Mouse (Mus musculus) embryonic facial prominence, embryonic 14.5 days (tissue): ENCODE measurements at regions not wholly inside any gene's neighbourhood (a gene's known extent, or its start where the extent isn't known, plus 50 kb on each side); places are given as distances from the start of the nearest gene placed in this dataset.

Source experiments
- ATAC-seq: fragments of 200-750 bp; cut with Nextera tagmentation; 2 replicates; pipeline ENCODE4 v1.8.0; 2017; ENCODE audit warnings: low read depth, moderate number of reproducible peaks, moderate TSS enrichment
- DNase-seq: peaks from one replicate; pipeline ENCODE4 v3.0.0-alpha.2; 2015; ENCODE audit warnings: low spot score
- H3K27ac ChIP-seq: fragments of 300-500 bp; sonication (generic); replicated peaks from 2 replicates; pipeline ENCODE4 v1.5.1; 2014; ENCODE audit warnings: low read depth, mild to moderate bottlenecking, low read length, moderate library complexity
- H3K27me3 ChIP-seq: fragments of 300-500 bp; sonication (generic); replicated peaks from 2 replicates; pipeline ENCODE4 v1.6.1; 2014; ENCODE audit warnings: low read length; ENCODE audit not compliant: control insufficient read depth, insufficient read depth
- H3K36me3 ChIP-seq: fragments of 300-500 bp; sonication (generic); 2 replicates; pipeline ENCODE4 v1.6.1; 2014; ENCODE audit warnings: low read length, mixed read lengths; ENCODE audit not compliant: control insufficient read depth, insufficient read depth
- H3K4me1 ChIP-seq: fragments of 300-500 bp; sonication (generic); 2 replicates; pipeline ENCODE4 v1.6.1; 2014; ENCODE audit warnings: antibody characterized with exemption, low read length; ENCODE audit not compliant: control insufficient read depth, insufficient read depth
- H3K4me2 ChIP-seq: fragments of 300-500 bp; sonication (generic); 2 replicates; pipeline ENCODE4 v1.6.1; 2014; ENCODE audit warnings: low read depth, mild to moderate bottlenecking, low read length, moderate library complexity, mixed read lengths
- H3K4me3 ChIP-seq: fragments of 300-500 bp; sonication (generic); 2 replicates; pipeline ENCODE4 v1.5.1; 2014; ENCODE audit warnings: low read depth, mild to moderate bottlenecking, low read length
- H3K9ac ChIP-seq: fragments of 300-500 bp; sonication (generic); 2 replicates; pipeline ENCODE4 v1.6.1; 2014; ENCODE audit warnings: low read depth, mild to moderate bottlenecking, low read length, moderate library complexity, mixed read lengths
- H3K9me3 ChIP-seq: fragments of 300-500 bp; sonication (generic); 2 replicates; pipeline ENCODE4 v1.6.1; 2016; ENCODE audit warnings: low read length; ENCODE audit not compliant: control insufficient read depth
- WGBS: fragments of 180-500 bp; shearing (Covaris S2); extraction: QIAGEN DNeasy Blood & Tissue Kit; methylation state at CpG from one replicate; pipeline ENCODE4 v1.1.7; 2014; 5-methylcytosine and 5-hydroxymethylcytosine counted together

DNA sequence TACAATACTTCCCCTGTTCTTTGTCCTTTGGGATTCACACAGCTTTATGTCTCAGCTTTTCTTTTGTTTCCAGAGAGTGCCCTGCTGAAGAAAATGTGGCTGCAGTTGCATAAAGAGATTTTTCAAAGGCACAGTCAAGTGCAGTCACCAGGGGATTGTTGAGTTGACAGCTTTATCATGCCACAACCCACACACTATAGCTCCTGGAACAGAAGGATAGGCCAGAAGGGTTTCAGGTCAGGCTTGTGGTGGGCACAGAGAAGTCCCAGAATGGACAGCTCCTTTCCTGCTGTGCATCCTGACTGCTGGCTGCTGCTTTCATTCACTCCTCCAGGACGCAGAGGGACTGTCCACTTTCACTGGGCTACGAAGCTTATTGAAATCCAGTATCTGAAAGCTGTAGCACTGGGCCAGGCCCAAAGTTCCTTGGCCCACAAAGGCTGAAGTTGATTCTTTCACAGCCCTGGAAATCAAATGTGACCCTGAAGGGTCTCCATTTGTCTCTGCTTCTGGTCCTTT lies 119.6 kb upstream of the Slc24a5 start:
- H3K9me3 ChIP-seq: no peaks in the 10 kb centered on the region
- no peak for ATAC-seq
- H3K27ac ChIP-seq: no peak overlapping the region
- H3K9ac ChIP-seq: no peak overlapping the region
- H3K4me2 ChIP-seq: no peak overlapping the region
- no peaks in the 10 kb centered on the region for H3K36me3 ChIP-seq
- no peak overlapping the region for H3K4me3 ChIP-seq
- no peaks in the 10 kb centered on the region for H3K4me1 ChIP-seq
- DNase-seq: no peak
- no peaks in the 10 kb centered on the region for H3K27me3 ChIP-seq
- 53% methylated on average over 2 of the region's 2 CpGs for WGBS

DNA sequence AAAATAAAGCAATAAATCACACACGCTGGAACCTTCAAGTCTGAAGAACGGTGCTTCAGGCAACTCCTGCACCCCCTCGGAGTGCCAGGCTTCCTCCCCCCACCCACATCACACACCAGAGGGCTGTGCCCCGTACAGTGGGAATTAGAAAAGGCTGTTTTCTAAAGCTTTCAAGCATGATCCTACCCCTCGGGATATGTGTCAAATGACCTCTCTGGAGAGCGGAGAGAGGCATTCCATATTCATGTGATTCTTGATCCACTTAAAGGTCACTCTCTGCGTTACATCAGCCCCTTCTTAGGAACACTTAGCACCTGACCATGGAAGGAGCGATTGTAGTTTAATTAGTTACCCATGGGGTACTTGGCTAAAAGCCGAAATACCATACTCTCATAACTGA lies 119.1 kb upstream of the Slc24a5 start:
- H3K4me3 ChIP-seq: no peak overlapping the region
- no peaks in the 10 kb centered on the region for H3K27me3 ChIP-seq
- no peaks in the 10 kb centered on the region for H3K9me3 ChIP-seq
- no peak overlapping the region for H3K27ac ChIP-seq
- no peak overlapping the region for H3K9ac ChIP-seq
- H3K4me2 ChIP-seq: no peak overlapping the region
- no peaks in the 10 kb centered on the region for H3K36me3 ChIP-seq
- no peak for DNase-seq
- no peaks in the 10 kb centered on the region for H3K4me1 ChIP-seq
- 39% methylated on average over 9 of the region's 9 CpGs for WGBS
- ATAC-seq: no peak

DNA sequence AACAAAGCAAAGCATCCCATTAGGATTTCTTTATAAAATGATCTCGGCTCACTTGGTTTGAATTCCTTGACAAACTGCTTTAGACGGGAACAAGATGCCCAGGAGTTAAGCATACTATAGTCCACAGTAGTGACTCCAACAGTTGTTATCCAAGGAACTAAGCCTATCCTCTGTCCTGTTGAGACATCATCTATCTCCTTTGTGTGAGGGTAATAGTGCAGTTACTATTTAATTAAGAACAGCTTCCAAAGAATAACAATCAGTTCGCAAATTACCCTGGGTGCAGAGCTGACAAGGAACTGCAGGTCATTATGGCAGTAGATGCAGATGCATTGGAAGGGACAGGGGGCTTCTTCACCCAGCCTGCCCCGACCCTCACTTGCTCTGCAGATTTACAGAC lies 115.7 kb upstream of the Slc24a5 start:
- Histone ChIP-seq H3K27me3 (no peaks in the 10 kb centered on the region), H3K9ac (no peak overlapping the region), H3K27ac (no peak overlapping the region), H3K4me1 (no peaks in the 10 kb centered on the region), H3K9me3 (no peaks in the 10 kb centered on the region), H3K4me2 (no peak overlapping the region), H3K36me3 (no peaks in the 10 kb centered on the region), H3K4me3 (no peak overlapping the region)
- no peak for ATAC-seq
- WGBS: 35% methylated on average over 4 of the region's 4 CpGs
- DNase-seq: no peak

DNA sequence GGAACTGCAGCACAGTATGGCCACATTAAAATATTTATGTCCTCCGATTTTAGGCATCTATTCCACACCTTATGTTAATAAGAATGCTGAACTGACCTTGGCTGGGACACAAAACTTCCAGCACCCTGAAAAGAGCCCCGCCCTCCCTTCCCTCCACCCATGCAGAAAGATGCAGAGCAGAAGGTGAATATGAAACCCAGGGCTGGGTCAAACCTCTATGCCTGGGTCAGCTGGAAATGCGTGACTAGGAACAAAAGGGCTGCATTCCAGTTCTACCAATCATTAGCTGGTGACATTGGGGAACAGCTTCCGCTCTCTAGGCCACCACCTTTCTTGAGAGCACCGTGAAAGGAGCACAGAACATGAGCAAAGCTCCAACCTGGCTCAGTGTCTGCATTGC lies 114.9 kb upstream of the Slc24a5 start:
- Histone ChIP-seq H3K4me2 (no peak overlapping the region), H3K27ac (no peak overlapping the region), H3K36me3 (no peaks in the 10 kb centered on the region), H3K4me1 (no peaks in the 10 kb centered on the region), H3K9me3 (no peaks in the 10 kb centered on the region), H3K4me3 (no peak overlapping the region), H3K9ac (no peak overlapping the region), H3K27me3 (no peaks in the 10 kb centered on the region)
- WGBS: 72% methylated on average over 5 of the region's 5 CpGs
- DNase-seq (no peak), ATAC-seq (no peak)

DNA sequence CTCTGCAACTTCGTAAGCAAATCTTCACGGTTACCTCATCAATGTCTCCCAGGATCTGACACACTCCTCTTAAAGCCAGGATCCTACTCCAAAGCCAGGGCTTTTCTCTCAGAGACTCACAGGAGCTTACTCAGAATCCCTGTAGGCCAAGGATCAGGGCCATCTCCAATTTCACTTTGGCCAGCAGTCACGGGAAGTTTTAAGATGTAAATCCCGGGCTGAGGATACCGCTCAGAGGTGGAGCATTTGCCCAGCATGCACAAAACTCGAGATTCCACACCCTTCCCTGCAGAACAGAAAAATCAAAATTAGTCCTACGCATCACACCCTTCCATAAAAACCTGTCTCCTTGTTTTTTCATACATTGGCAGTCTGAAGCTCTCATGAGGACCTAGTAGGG lies 112.1 kb upstream of the Slc24a5 start:
- DNase-seq: peak; percentile 42

DNA sequence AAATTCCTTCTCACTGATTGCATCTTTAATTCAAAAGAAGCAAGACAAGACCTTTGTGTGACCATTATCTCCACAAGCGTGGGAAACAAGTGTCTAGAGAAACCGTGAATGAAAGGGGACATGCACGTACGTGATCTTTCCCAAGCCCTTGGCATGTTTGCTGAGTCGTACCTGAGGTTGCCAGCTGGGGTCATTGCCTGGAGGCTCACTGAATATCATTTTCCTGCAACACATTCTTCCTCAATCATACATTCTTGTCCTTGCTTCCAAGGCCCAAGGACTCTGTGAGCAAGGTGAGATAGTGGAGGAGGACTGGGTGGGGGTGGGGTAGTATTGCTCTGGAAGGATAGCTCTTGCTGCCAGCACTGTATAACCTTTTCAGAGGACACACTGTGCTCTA lies 108.5 kb upstream of the Slc24a5 start:
- ATAC-seq (no peak), DNase-seq (no peak)
- no peaks in the 10 kb centered on the region for H3K9me3 ChIP-seq
- H3K9ac ChIP-seq: no peak overlapping the region
- WGBS: 76% methylated on average over 5 of the region's 5 CpGs
- no peaks in the 10 kb centered on the region for H3K27me3 ChIP-seq
- no peaks in the 10 kb centered on the region for H3K4me1 ChIP-seq
- H3K4me3 ChIP-seq: no peak overlapping the region
- H3K4me2 ChIP-seq: no peak overlapping the region
- H3K27ac ChIP-seq: no peak overlapping the region
- no peaks in the 10 kb centered on the region for H3K36me3 ChIP-seq

More for the DNA sequence above, 112.1 kb upstream of the Slc24a5 start:
- H3K27me3 ChIP-seq: no peaks in the 10 kb centered on the region
- no peak overlapping the region for H3K9ac ChIP-seq
- no peak overlapping the region for H3K4me3 ChIP-seq
- no peak overlapping the region for H3K27ac ChIP-seq
- H3K4me2 ChIP-seq: no peak overlapping the region
- no peaks in the 10 kb centered on the region for H3K9me3 ChIP-seq
- H3K4me1 ChIP-seq: no peaks in the 10 kb centered on the region
- 24% methylated on average over 7 of the region's 7 CpGs for WGBS
- 0 out of 2 replicates have a peak, but pooled peaks have one; percentile 22 for ATAC-seq
- H3K36me3 ChIP-seq: no peaks in the 10 kb centered on the region

DNA sequence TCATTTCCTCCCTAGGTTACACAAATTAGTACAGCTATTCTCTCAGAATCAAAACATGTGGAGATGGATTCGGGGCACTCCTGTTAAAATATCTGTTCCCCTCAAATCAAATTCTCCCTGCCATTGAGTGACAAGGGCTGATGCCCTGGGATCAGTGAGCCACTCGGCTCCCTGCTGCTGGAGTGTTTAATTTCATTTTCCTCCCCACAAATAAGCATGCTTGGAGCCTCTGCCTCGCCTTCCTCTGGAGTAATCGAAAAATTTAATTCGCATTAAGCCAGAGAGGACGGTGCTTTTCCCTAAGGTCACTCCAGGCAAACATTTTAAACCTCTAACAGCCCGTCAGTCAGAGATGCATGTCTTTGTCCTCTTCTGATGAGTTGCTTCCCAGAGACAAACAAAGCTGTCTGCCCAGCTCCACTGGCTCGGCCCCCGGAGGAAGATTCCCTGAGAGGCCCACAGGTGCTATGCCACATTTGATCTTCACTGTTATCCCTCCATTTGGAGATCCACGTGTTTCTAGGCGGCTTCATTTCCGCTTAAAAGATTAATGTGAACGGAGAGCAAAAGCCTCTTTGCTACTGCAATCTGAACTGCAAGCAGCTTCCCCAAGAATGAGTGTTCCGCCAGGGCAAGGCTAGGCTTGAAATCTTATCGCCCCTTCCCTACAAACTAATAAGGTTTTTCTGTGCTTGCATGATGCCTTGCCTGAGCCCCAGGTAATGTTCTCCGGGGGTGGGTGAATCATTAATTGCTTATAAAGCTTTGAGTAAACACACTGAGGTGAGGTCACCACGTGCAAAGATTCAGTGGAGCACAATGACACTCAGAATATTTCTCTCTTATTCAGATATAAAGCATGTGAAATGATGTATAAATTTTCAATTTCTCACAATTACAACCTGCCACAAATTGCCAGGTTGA lies 95.8 kb upstream of the Slc24a5 start:
- Histone ChIP-seq H3K27me3 (no peaks in the 10 kb centered on the region), H3K36me3 (no peaks in the 10 kb centered on the region), H3K4me2 (no peak overlapping the region), H3K27ac (no peak overlapping the region), H3K4me1 (peaks cover 8% of the 10 kb centered on the region; the same call in 1 of the 2 replicates), H3K4me3 (no peak overlapping the region), H3K9me3 (no peaks in the 10 kb centered on the region), H3K9ac (no peak overlapping the region)
- DNase-seq: peak; percentile 53
- ATAC-seq: peak; percentile 26; the same call in 1 of the 2 replicates
- WGBS: 28% methylated on average over 17 of the region's 17 CpGs

DNA sequence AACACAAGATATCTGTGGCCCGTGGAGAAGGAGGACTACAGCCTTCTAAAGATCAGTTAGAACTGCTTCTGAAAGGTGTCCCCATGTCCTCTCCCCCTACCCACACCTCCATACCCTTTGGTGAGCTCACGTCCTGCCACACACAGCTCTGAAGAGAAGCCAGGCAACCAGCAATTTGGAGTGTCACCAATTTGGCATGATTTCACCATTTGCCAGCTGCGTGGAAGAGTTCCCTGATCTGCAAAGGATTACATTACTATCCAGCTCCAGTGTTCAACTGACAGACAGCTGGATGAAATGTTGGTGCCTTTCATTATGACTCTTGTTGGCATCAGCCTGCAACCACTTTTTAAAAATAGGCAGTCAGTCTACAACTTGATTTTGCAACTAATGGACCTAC lies 92.8 kb upstream of the Slc24a5 start:
- Histone ChIP-seq H3K9me3 (no peaks in the 10 kb centered on the region), H3K4me2 (no peak overlapping the region), H3K9ac (no peak overlapping the region), H3K4me3 (no peak overlapping the region), H3K27me3 (no peaks in the 10 kb centered on the region), H3K36me3 (no peaks in the 10 kb centered on the region), H3K4me1 (peaks cover 8% of the 10 kb centered on the region; the same call in 1 of the 2 replicates), H3K27ac (no peak overlapping the region)
- ATAC-seq (no peak), DNase-seq (peak; percentile 19)
- WGBS: 69% methylated on average over 3 of the region's 3 CpGs

DNA sequence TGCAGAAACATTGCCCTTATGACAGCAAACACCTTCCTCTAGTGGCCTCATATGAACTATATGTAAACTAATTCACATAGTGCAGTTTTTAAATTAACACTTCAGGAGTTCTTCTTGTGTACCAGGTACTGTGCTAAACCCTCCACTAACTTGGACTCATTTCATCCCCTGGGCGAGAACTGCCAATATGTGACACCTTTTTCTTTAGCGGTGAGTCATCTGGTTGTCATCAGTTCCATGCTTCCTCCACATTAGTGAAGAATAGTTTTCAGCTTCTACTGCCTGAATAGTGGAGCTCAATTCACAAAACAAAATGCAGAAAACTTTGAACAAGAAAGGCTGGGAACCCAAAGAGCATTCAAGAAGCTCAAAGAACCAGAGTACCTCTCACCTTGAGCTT lies 76.9 kb upstream of the Slc24a5 start:
- Histone ChIP-seq H3K9me3 (no peaks in the 10 kb centered on the region), H3K9ac (no peak overlapping the region), H3K27ac (no peak overlapping the region), H3K4me3 (no peak overlapping the region), H3K27me3 (no peaks in the 10 kb centered on the region), H3K4me2 (no peak overlapping the region), H3K4me1 (no peaks in the 10 kb centered on the region), H3K36me3 (no peaks in the 10 kb centered on the region)
- ATAC-seq: no peak
- no peak for DNase-seq
- WGBS: 84% methylated on average over 2 of the region's 2 CpGs
